Mouse (Mus musculus): ENCODE data around the gene Eid2.

GRCm38 (mm10) chr7:28305641-28306040 is 38.0 kb downstream of the Eid2 start:
- TF ChIP-seq CTCF (IDR thresholded peaks at IDR 0.05; ENCODE audit: control insufficient read depth, insufficient read depth, low read length) (no peak), POLR2A (IDR thresholded peaks at IDR 0.05; ENCODE audit: borderline replicate concordance, control insufficient read depth, low read depth, low read length) (no peak)
